Mouse (Mus musculus): ENCODE measurements around the gene Dstn. TPM values are rescaled to one million over a fixed set of nuclear protein-coding genes. Genes with fewer than 3 reads are reported as not detected.

Dstn gene
- polyA plus RNA-seq, 1 experiment = 174 TPM

- no peak overlapping the region for H3ac ChIP-seq (ENCODE audit: control insufficient read depth, insufficient read length)
- H3K27me3 ChIP-seq (ENCODE audit: control insufficient read depth, insufficient read depth, insufficient read length) = no peaks in the 10 kb centered on the region
- peaks cover 83% of the 10 kb centered on the region for H3K36me3 ChIP-seq (ENCODE audit: control insufficient read depth, insufficient read depth)
- TF ChIP-seq MYOD1 (IDR thresholded peaks at IDR 0.05; ENCODE audit: control insufficient read depth in 1 of 3, insufficient read length in 2 of 3, low read depth in 2 of 3) = no peak
- TF ChIP-seq CEBPB (IDR thresholded peaks at IDR 0.05; ENCODE audit: insufficient read depth, poor library complexity, severe bottlenecking) = no peak
- no peak for TF ChIP-seq MYOG (IDR thresholded peaks at IDR 0.05; ENCODE audit: control insufficient read depth in 1 of 3, insufficient read depth in 1 of 3, insufficient read length in 2 of 3, low read depth in 2 of 3)
- no peak for TF ChIP-seq USF1 (IDR thresholded peaks at IDR 0.05; ENCODE audit: low read depth)
- TF ChIP-seq POLR2A (IDR thresholded peaks at IDR 0.05; ENCODE audit: insufficient read length, low read depth) = no peak
- no peak for TF ChIP-seq E2F4 (IDR thresholded peaks at IDR 0.05; ENCODE audit: insufficient read depth)
- TF ChIP-seq POLR2AphosphoS2 (IDR thresholded peaks at IDR 0.05; ENCODE audit: insufficient read length, low read depth) = no peak
- TF ChIP-seq MAX (IDR thresholded peaks at IDR 0.05; ENCODE audit: low read depth) = no peak
- H3K4me2 ChIP-seq (ENCODE audit: low read depth) = no peak overlapping the region
- no peak overlapping the region for H3K4me3 ChIP-seq
- no peaks in the 10 kb centered on the region for H3K79me2 ChIP-seq (ENCODE audit: control insufficient read depth, insufficient read depth)
Observed at GRCm38 (mm10) chr2:143955746-143956145, 40.6 kb downstream of the Dstn start.

DNA sequence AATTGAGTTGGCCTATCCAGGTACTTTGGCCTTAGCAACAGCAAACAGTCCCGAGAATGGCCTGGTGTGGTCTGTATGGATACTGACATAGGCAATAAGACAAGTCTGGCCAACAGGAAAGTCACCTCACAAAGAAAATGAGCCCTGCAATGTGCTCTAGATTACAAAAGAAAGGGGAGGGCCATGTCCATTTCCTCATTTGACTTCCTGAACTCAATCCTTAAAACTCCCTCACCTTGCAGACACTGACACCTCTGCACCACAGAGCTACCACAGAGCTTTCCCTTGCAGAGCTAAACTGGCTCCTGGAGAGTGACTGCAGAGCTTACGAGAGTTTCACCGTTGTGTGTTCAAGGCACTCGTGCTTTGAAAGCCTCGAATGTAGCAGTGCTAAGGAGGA lies 47.1 kb downstream of the Dstn start:
- no peak for TF ChIP-seq REST (IDR thresholded peaks at IDR 0.05; ENCODE audit: insufficient read depth, insufficient read length)
- no peak for TF ChIP-seq MYOD1 (IDR thresholded peaks at IDR 0.05; ENCODE audit: control insufficient read depth in 1 of 3, insufficient read length in 2 of 3, low read depth in 2 of 3)
- no peak for TF ChIP-seq USF1 (IDR thresholded peaks at IDR 0.05; ENCODE audit: low read depth)
- TF ChIP-seq MAX (IDR thresholded peaks at IDR 0.05; ENCODE audit: low read depth) = no peak
- TF ChIP-seq POLR2A (IDR thresholded peaks at IDR 0.05; ENCODE audit: insufficient read length, low read depth) = no peak
- no peak for TF ChIP-seq POLR2AphosphoS2 (IDR thresholded peaks at IDR 0.05; ENCODE audit: insufficient read length, low read depth)
- TF ChIP-seq CEBPB (IDR thresholded peaks at IDR 0.05; ENCODE audit: insufficient read depth, poor library complexity, severe bottlenecking) = no peak
- no peak for TF ChIP-seq E2F4 (IDR thresholded peaks at IDR 0.05; ENCODE audit: insufficient read depth)
- no peak for TF ChIP-seq TCF12 (IDR thresholded peaks at IDR 0.05; ENCODE audit: insufficient read depth, poor library complexity, severe bottlenecking)
- Histone ChIP-seq H3ac (ENCODE audit: control insufficient read depth, insufficient read length) (no peak overlapping the region), H3K27me3 (ENCODE audit: control insufficient read depth, insufficient read depth, insufficient read length) (no peaks in the 10 kb centered on the region), H3K79me2 (ENCODE audit: control insufficient read depth, insufficient read depth) (no peaks in the 10 kb centered on the region), H3K4me3 (no peak overlapping the region), H3K36me3 (ENCODE audit: control insufficient read depth, insufficient read depth) (peaks cover 75% of the 10 kb centered on the region), H3K4me2 (ENCODE audit: low read depth) (no peak overlapping the region)

DNA sequence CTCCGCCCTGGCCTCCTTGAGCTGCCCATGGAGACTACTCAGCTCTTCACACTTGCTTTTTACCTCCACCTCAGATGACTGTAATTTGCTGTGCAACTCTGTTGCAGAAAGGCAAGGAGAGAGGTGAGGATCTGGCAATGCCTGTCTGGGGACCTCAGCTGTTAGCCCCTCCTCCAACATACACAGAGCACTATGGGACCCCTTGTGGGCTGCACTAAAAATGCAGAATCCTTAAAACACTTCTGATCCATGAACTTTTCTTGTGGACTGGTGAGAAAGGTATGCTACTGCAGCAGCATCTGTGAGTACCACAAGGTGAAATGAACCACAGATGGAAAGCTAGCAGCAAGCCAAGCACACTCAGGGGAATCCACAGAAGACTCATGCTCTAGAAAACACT lies 48.2 kb downstream of the Dstn start:
- H3ac ChIP-seq (ENCODE audit: control insufficient read depth, insufficient read length) = no peak overlapping the region
- H3K27me3 ChIP-seq (ENCODE audit: control insufficient read depth, insufficient read depth, insufficient read length) = no peaks in the 10 kb centered on the region
- no peaks in the 10 kb centered on the region for H3K79me2 ChIP-seq (ENCODE audit: control insufficient read depth, insufficient read depth)
- H3K4me2 ChIP-seq (ENCODE audit: low read depth) = no peak overlapping the region
- H3K4me3 ChIP-seq = no peak overlapping the region
- TF ChIP-seq SRF (IDR thresholded peaks at IDR 0.05; ENCODE audit: control insufficient read depth, insufficient read length, low read depth) (no peak), POLR2AphosphoS2 (IDR thresholded peaks at IDR 0.05; ENCODE audit: insufficient read length, low read depth) (peak; percentile 11)
- peaks cover 67% of the 10 kb centered on the region for H3K36me3 ChIP-seq (ENCODE audit: control insufficient read depth, insufficient read depth)

- TF ChIP-seq MYOG (IDR thresholded peaks at IDR 0.05; ENCODE audit: control insufficient read depth in 1 of 3, insufficient read depth in 1 of 3, insufficient read length in 2 of 3, low read depth in 2 of 3) = peak in 2 of 3 experiments; percentile 54 to 59
- TF ChIP-seq REST (IDR thresholded peaks at IDR 0.05; ENCODE audit: insufficient read depth, insufficient read length) = no peak
- peak in 2 of 3 experiments; percentile 40 to 47 for TF ChIP-seq MYOD1 (IDR thresholded peaks at IDR 0.05; ENCODE audit: control insufficient read depth in 1 of 3, insufficient read length in 2 of 3, low read depth in 2 of 3)
- TF ChIP-seq POLR2AphosphoS2 (IDR thresholded peaks at IDR 0.05; ENCODE audit: insufficient read length, low read depth) = peak; percentile 9
- Histone ChIP-seq H3K36me3 (ENCODE audit: control insufficient read depth, insufficient read depth) (peaks cover 51% of the 10 kb centered on the region), H3K27me3 (ENCODE audit: control insufficient read depth, insufficient read depth, insufficient read length) (no peaks in the 10 kb centered on the region), H3K4me2 (ENCODE audit: low read depth) (no peak overlapping the region), H3K4me3 (no peak overlapping the region), H3ac (ENCODE audit: control insufficient read depth, insufficient read length) (no peak overlapping the region), H3K79me2 (ENCODE audit: control insufficient read depth, insufficient read depth) (peaks cover 7% of the 10 kb centered on the region)
Observed at GRCm38 (mm10) chr2:143969260-143969659, 54.1 kb downstream of the Dstn start.

GRCm38 (mm10) chr2:143970841-143971240 lies 55.7 kb downstream of the Dstn start:
- Histone ChIP-seq H3ac (ENCODE audit: control insufficient read depth, insufficient read length) (no peak overlapping the region), H3K36me3 (ENCODE audit: control insufficient read depth, insufficient read depth) (peaks cover 41% of the 10 kb centered on the region), H3K4me2 (ENCODE audit: low read depth) (no peak overlapping the region), H3K27me3 (ENCODE audit: control insufficient read depth, insufficient read depth, insufficient read length) (no peaks in the 10 kb centered on the region), H3K4me3 (no peak overlapping the region), H3K79me2 (ENCODE audit: control insufficient read depth, insufficient read depth) (peaks cover 10% of the 10 kb centered on the region)
- TF ChIP-seq TCF12 (IDR thresholded peaks at IDR 0.05; ENCODE audit: insufficient read depth, poor library complexity, severe bottlenecking) (no peak), E2F4 (IDR thresholded peaks at IDR 0.05; ENCODE audit: insufficient read depth) (no peak), SRF (IDR thresholded peaks at IDR 0.05; ENCODE audit: control insufficient read depth, insufficient read length, low read depth) (no peak), MYOG (IDR thresholded peaks at IDR 0.05; ENCODE audit: control insufficient read depth in 1 of 3, insufficient read depth in 1 of 3, insufficient read length in 2 of 3, low read depth in 2 of 3) (no peak), REST (IDR thresholded peaks at IDR 0.05; ENCODE audit: insufficient read depth, insufficient read length) (no peak), USF1 (IDR thresholded peaks at IDR 0.05; ENCODE audit: low read depth) (no peak), MAX (IDR thresholded peaks at IDR 0.05; ENCODE audit: low read depth) (no peak), POLR2A (IDR thresholded peaks at IDR 0.05; ENCODE audit: insufficient read length, low read depth) (no peak), MYOD1 (IDR thresholded peaks at IDR 0.05; ENCODE audit: control insufficient read depth in 1 of 3, insufficient read length in 2 of 3, low read depth in 2 of 3) (no peak), CEBPB (IDR thresholded peaks at IDR 0.05; ENCODE audit: insufficient read depth, poor library complexity, severe bottlenecking) (no peak), TCF3 (IDR thresholded peaks at IDR 0.05; ENCODE audit: insufficient read length, low read depth) (no peak), POLR2AphosphoS2 (IDR thresholded peaks at IDR 0.05; ENCODE audit: insufficient read length, low read depth) (no peak)
